Mouse (Mus musculus) adipose tissue, adult 10 weeks (tissue): ENCODE results near the gene AI593442. TPM values are rescaled to one million over a fixed set of nuclear protein-coding genes. Genes with fewer than 3 reads are reported as not detected.

Experiments used
- polyA plus RNA-seq: library from polyadenylated mRNA; stranded (reverse); fragments of 350-450 nt; fragmentation: Illumina TruSeq; extraction: RNeasy Lipid Tissue Mini Kit (QIAGEN cat#74804); gene quantifications from one replicate; pipeline ENCODE4 v1.2.3, GENCODE M21; 2014; ENCODE audit warnings: low read depth, low replicate concordance

Gene AI593442
- 0.09 TPM for polyA plus RNA-seq

GRCm38 (mm10) chr9:52679362-52679947 is at the start of gene AI593442:
AI593442 (minus strand) TSS chr9:52679780.

